Mouse (Mus musculus) common myeloid progenitor, adult 5-6 weeks (primary cell): Measurements from ENCODE around the gene Scd4. TPM values are rescaled to one million over a fixed set of nuclear protein-coding genes. Genes with fewer than 3 reads are reported as not detected.

Experiments
- total RNA-seq: library from RNA; stranded (forward); fragments of 200-1000, 187-1606 nt; gene quantifications from 2 replicates; pipeline ENCODE4 v1.2.3, GENCODE M21; 2017

Gene Scd4
- total RNA-seq, 1 experiment from 2014 or later, result 0.14 TPM

Other genes with a start within 250 kb of the Scd4 start
- 55.9 and 60.6 TPM in 2 replicates for gene Chuk, start 225.6 kb upstream of the Scd4 start, total RNA-seq
- 39.3 and 51.6 TPM in 2 replicates for gene Cwf19l1, start 197.2 kb upstream of the Scd4 start, total RNA-seq
- gene Bloc1s2, start 186.6 kb upstream of the Scd4 start, total RNA-seq, result 69.7 and 106 TPM in 2 replicates
- gene Pkd2l1, start 140.7 kb upstream of the Scd4 start, total RNA-seq, result not detected in 2 replicates
- not detected in 2 replicates for gene Scd3, start 129.8 kb upstream of the Scd4 start, total RNA-seq
- 115 and 135 TPM in 2 replicates for gene Scd2, start 39.4 kb upstream of the Scd4 start, total RNA-seq
- gene Scd1, start 74.8 kb downstream of the Scd4 start, total RNA-seq, result 2.9 and 3.4 TPM in 2 replicates
- gene Wnt8b, start 160.4 kb downstream of the Scd4 start, total RNA-seq, result not detected in 2 replicates
- gene Sec31b, start 212.8 kb downstream of the Scd4 start, total RNA-seq, result 0.24 and 2.6 TPM in 2 replicates
- gene Gm20538, start 219.7 kb downstream of the Scd4 start, total RNA-seq, result not detected in 2 replicates
- gene Ndufb8, start 222.3 kb downstream of the Scd4 start, total RNA-seq, result 191 and 244 TPM in 2 replicates
- gene Hif1an, start 229.8 kb downstream of the Scd4 start, total RNA-seq, result 11.3 and 14.7 TPM in 2 replicates